Mouse (Mus musculus) olfactory bulb, adult 2 months (tissue): ENCODE measurements around the gene Clptm1.

Experiments
- CTCF ChIP-seq: fragments of 200-500 bp; IDR thresholded peaks from 2 replicates; pipeline ENCODE4 v1.5.1; 2012; ENCODE audit warnings: low read depth, mild to moderate bottlenecking, low read length, moderate library complexity; ENCODE audit not compliant: insufficient read depth
- POLR2A ChIP-seq: fragments of 200-500 bp; IDR thresholded peaks from 2 replicates; pipeline ENCODE4 v1.6.1; 2012; ENCODE audit warnings: mild to moderate bottlenecking, low read depth, low read length, moderate library complexity; ENCODE audit not compliant: insufficient read depth

GRCm38 (mm10) chr7:19693421-19693820 is 28.6 kb upstream of the Clptm1 start:
- TF ChIP-seq POLR2A, result no peak
- TF ChIP-seq CTCF, result no peak
